Mouse (Mus musculus): ENCODE results near the gene Exoc7.
A peak's percentile ranks its signal among the peaks of the same experiment; 100 is the strongest.
"Not testable (repeated sequence)": the region's sequence is repeated elsewhere in the genome, so short reads cannot be mapped to it uniquely, and the experiment has no call there.

The Exoc7 gene

DNA sequence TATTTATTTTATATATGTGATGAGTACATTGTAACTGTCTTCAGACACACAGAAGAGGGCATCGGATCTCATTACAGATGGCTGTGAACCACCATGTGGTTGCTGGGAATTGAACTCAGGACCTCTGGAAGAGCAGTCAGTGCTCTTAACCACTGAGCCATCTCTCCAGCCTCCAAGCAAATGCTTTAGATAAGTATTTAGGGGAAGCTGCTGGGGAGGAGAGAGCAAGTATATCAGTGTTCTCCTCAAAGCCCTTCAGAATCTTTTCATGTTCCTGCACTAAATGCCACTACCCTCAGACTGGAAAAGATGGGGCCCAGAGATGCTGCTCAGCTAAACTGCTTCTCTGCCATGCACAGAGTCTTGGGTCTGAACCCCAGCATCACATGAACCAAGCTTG is 29.8 kb downstream of the Exoc7 start:
- not testable (repeated sequence) for DNase-seq (ENCODE audit: low spot score)

DNA sequence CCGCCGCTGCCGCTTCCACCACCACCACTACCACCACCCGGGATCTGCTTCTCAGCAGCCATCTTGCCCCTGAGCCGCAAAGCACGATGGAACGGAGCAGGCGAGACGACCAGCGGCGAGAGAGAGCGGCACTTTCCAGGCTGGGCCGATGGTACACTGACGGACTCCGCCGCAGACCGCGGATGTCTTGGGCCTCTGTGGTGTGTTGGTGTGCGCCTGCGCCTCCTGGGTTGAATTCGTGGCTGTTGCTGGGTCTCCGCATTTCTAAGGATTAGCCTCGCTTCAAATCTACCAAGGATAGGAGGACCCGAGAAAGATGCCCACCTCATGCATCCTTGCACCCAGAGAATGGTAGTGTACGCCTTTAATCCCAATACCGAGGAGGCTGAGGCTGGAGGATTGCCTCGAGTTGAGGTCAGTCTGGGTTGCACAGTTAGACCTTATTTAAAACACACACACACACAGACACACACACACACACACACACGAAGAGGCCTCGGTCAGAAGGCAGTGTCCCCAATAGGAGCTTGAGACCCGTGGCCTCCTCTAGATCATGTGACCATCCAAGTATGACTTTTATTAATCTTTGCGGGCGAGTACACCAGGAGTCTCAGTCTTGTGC is 32.9 kb downstream of the Exoc7 start, which contains the start of gene Srp68:
TSS of gene Srp68 (minus strand) at position 173 of the 622 bp plus-strand sequence.
- peak; percentile 84 for DNase-seq (ENCODE audit: low spot score)

DNA sequence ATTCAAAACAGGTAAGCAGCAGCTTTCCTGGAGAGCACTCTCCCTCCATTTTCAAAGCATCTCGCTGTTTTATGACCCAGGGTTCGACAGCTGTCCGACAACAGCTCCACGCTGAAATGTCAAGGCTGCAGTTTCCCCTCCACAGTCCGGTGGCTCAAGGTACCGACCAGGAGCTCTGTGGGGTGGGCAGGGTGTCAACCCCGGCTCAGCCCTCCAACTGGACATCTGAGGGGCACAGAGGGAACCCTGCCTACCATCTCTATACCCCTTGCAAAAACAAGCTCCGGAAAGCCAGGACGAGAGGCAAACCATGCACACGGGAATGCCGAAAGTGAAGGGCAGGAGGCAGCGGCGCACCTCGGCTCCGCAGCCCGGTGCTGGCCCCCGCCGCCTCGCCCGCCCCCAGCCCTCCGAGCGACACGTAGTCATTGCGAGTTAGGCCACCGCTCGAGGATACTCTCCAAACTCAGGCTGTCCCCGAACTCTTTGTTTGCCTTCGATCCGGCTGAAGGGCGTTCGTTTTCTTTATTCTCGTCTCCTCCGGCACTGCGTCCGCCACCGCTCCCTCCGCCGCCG is 33.5 kb downstream of the Exoc7 start:
- no peak for DNase-seq (ENCODE audit: low spot score)

DNA sequence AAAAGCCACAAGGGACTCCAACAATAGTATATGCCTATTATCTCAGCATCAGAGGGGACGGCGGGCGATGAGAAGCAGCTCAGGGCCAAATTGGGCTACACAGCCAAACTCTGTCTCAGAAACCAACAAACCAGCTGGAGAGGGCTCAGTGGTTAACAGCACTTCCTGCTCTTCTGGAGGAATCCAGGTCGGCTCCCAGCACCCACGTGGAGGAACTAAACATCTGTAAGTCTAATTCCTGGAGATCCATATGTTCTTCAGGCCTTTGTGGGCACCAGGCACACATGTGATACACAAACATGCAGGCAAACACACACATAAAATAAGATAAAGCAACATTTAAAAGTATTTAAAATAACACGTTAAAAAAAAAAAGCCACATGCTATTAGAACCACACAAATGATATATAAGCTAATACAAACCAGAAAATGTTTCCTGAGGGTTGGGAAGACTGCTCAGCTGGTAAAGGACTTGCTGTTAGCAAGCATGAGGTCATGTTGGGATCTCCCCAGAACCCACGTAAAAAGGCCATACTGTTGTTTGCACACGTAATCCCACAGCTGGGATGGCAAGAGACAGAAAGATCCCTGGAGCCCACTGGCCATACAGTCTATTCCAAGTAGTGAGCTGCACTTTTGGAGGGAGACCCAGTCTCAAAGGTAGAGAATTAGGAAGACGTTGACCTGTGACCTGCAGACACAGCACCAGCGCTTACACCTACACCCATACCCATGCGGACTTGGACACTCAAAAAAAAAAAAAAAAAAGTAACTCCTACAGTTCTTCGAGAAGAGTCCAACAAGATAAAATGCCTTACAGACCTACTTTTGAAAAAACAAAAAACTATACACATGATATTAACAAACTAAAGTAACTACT is 34.2 kb downstream of the Exoc7 start:
- DNase-seq (ENCODE audit: low spot score), result no peak

DNA sequence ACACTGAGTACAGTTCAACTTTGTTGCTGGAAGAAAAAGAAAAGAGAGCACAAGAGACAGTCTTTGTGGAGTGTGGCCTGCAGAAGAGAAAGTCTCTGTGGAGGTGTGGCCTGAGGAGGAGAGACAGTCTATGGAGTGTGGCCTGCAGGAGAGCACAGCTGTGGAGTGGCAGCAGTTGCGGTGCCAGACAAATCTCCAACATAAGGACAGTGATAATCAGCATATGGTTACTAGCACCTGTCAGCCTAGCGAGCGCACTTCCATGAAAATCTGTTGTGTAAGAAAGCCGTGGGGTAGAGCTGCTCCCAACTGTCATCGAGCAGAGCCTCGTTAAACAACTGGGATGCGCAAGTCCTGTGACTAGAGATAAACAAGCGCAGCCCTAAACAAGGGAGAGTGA is 37.5 kb downstream of the Exoc7 start:
- DNase-seq (ENCODE audit: low spot score), result no peak

DNA sequence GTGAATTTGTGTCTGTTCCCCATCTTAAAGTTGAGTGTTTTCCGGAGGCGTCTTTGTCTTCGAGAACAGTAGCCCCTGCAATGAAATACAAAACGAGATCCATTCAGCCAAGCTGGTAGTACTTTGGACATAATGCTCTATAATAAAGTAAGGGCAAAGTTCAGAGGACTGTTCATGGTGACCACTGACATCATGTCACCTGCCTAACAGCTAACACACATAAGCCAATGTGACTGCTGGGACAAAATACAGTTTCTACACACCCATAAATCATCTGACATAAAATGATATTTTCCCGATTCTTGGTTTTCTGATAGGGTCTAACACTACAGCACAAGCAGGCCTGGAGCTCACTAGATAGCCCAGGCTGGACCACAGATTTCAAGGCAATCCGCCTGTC is 38.7 kb downstream of the Exoc7 start:
- no peak for DNase-seq (ENCODE audit: low spot score)

DNA sequence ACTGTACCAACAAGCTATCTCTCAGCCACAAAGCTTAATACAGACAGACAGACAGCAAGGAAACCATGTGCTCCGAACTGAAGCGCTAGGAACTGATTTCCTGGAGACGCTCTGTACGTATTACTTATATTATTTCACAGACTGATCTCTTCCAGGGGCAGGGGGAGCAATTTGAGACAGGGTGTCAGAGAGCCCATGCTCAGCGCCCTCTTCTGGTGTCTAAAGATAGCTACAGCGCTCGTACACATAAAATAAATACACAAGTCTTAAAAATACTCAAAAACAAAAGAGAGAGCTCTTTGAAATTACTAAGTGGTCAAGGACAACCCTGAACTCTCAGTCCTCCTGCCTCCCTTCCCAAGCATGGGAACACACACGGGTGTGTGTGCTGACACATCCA is 39.4 kb downstream of the Exoc7 start:
- no peak for DNase-seq (ENCODE audit: low spot score)

DNA sequence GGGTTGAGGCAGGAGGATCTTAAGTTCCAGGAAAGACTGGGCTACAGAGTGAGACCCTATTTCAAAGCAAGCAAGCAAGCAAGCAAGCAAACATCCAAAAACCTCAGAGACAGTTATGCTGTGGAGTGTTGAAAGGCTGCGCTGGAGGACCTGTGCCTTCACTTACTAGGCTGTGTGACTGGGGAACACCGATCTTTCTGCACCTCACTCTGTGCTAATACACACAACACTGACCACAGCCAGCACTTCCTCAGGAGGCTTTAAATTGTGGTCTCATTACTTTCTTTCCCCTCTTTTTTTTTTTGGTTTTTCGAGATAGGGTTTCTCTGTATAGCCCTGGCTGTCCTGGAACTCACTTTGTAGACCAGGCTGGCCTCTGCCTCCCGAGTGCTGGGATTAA is 41.2 kb downstream of the Exoc7 start:
- no peak for DNase-seq (ENCODE audit: low spot score)

DNA sequence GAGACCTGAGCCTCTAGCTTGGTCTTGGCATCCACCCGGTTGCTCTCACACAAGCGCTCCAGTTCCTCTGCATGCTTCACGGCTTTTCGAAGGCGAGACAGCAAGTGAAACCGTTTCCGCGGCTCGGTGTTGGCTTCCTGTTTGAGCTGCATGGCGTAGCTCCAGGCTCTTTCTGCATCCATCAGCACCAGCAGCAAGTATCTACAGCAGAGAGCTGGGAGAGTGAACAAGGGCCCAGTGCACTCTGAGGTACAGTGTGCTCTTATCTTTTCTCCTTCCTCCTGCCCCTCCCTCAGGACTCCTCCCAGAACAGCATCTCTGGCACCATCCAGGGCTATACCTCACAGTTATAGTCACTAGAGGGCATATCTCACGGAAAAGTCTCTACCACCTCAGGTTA is 41.7 kb downstream of the Exoc7 start:
- DNase-seq (ENCODE audit: low spot score), result no peak

DNA sequence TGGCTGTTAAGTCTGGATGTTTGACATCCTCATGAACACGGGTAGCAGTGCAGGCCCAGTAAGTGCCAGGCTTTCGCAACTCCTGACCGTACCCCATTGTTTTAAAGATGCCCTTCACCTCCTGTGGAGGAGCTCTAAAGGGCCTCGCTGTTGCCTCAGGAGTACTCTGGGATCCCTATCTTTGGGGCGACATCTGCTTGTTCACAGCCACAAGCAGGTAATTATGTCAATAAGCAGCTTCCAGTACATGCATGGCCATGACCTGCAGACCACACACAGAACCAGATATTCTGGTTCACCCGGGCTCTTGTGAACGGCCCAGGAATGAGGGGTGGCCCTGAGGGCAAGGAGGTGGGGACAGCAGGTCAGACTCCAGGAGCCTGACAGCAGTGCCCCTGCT is 46.8 kb downstream of the Exoc7 start:
- DNase-seq (ENCODE audit: low spot score), result no peak

DNA sequence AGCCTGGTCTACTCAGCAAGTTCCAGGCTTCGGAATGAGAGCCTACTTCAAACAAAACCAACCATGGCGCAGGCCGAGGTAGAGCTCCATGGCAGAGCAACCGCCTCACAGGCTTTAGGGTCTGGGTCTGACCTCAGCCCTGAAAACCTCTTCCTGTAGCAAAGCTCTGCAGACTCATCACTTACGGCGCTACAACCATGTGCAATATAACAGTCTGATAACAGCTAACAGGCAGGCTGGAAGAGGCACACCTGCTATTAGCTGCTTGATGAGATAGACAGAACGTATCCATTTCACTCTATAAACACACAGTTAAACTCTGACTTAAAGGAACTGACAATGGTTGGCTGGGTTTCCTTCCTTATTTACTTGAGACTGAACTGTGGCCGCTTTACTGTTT is 47.6 kb downstream of the Exoc7 start:
- DNase-seq (ENCODE audit: low spot score), result no peak

DNA sequence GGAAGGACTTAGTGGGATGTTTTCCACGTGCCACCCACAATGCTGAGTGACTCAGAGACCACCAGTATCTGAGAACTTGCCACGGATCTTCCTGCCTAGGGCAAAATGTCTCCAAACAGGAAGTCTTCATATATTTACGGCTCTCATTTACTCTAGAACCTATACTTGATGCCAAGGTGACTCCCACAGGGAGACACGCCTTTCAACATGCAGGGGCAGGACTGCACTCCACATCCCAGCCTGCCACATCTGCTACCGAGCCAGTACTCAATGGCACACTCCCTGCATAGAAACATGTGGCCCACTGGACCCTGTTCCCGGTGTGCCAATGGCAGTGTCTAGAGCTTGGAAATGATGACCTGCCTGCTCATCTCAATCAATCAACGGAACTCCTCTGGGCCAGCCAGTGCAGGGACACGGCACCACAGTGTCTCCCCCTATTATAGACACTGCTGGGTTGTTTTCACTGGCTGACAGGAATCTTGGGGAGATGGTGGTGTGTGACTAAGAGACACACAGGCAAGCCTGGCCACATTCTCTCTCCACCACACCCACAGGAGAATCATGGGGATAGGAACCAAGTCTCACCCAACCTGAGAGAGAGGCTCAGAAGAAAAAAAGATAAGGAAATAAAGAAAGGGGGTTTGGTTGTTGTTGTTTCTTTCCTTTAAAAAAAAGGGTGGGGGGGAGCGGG is 50.9 kb downstream of the Exoc7 start:
- no peak for DNase-seq (ENCODE audit: low spot score)

DNA sequence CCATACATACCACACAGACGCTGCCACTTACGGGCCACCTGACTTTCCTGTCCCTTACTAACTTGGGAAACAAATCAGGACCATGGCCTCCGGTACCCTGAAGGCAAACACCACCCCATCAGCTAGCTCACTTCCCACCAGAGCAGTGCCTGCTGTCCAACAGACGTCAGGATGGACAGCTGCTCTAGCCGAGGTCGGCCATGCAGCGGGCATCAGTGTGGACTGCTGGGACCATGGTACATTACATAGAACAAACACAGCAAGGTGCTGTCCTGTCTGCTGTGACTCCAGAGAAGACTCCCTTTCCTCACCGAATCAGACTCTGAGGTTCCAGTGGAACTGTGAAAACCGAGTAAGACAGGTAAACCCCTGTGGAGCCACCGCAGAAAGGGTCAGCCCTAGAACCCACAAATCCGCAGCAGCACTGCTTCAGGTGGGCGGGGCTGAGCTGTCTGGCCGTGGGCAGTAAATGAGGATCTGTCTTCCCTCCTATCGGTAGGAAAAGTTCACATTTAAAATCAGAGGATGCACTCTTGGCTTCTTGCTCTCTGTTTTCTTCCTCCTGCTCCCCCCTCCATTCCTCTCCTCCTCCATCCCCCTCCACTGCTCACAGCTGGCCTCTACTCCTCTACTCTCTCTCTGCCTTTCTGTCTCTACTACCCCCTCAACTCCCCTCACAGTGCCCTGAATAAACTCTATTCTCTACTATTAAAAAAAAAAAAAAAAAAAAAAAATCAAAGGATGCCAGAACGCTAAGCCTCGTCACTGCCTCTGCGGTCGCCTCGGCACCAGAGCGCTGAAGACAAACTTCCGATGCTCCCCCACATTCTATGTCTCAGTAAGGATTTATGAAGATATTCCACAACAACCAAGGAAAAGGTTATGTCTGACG is 51.7 kb downstream of the Exoc7 start:
- no peak for DNase-seq (ENCODE audit: low spot score)

DNA sequence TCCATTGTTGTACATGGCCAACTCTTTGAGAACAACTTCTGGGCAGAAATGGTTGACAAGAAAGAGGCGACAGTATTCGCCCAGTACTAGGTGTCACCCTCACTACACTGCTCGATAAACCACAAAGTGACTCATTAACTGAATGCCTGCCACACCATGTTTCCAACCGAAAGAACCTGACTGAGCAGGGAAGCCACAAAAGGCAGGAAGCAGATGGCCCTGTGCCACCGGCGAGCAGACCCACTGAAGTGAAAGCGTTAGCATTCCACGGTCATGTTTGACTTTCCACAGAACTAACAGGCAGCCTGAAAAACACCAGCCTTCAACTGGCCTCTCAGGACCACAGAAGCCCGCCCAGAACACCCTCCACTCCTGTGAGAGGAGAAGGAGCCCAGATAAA is 52.4 kb downstream of the Exoc7 start:
- no peak for DNase-seq (ENCODE audit: low spot score)

DNA sequence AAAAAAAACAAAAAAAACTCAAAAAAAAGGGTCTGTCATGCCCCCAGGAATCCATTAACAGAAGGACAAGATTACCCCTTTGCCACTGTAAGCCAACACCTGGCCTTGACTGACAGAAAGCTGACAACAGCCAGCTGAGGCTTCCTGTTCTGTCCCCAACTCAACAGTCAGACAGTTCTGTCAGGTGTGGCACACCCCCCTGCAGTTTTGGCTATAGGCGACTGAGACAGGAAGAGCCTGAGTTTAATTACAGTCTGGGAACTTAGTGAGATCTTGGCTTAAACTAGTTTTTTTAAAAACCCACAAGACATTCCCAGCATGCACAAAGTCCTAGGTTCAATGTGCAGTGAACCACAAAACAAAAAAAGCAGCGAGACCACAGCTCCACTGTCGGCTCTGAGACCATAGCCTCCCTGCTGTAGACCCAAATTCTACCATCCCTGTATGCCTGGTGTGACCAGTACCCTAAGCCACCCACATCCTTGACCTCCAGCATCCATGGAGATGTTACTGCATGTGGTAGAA is 53.9 kb downstream of the Exoc7 start:
- DNase-seq (ENCODE audit: low spot score), result no peak

DNA sequence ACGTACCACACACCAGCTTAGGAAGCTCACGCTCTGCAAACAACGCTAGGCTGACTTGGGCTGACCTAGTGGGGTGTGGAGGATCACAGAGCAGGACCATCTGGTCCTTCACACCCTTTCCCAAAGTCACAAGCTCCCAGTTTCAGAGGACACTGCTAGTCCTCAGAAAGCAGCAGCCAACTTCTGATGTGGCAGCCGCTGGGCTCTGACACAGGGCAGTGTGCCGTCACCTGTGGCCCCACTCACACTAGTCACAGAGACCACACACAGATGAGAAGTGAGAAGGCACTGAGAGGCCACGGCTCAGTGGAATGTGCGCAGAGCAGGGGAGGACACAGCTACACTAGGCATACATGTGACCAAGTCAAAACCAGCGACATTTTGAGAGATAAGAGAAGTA is 56.1 kb downstream of the Exoc7 start:
- no peak for DNase-seq (ENCODE audit: low spot score)

DNA sequence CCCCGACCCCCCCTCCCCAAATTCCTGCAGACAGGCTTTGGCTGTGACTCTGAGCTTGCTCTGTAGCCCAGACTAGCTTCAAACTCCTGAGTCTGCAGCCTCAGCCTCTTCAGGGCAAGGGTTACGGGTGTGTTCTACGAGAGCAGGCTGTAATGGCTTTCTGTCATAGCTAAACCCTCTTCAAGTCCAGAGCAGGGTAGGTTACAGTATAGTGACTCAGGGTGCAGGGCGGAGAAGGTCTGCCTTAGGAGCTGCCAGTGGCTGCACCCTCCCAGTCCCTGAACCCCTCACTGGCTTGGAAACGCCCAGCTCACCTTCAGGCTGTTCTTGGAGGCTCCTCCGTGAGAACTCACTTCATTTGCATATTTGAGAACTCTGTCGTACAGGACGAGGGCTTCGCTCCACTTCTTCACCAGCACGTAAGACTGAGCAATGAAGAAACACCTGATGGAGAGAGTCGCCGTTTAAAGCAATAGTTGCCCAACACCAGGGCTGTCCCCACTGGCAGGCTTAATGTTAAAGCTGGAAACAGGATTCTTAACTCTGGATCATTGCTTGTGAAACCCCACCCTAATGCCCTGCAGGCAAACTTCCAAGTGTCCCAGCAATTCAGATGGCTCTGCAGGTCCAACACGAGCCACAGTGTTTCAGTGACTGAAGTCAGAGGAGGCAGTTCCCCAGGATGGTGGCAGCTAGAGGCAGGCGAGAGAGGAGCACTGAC is 59.4 kb downstream of the Exoc7 start:
- no peak for DNase-seq (ENCODE audit: low spot score)

DNA sequence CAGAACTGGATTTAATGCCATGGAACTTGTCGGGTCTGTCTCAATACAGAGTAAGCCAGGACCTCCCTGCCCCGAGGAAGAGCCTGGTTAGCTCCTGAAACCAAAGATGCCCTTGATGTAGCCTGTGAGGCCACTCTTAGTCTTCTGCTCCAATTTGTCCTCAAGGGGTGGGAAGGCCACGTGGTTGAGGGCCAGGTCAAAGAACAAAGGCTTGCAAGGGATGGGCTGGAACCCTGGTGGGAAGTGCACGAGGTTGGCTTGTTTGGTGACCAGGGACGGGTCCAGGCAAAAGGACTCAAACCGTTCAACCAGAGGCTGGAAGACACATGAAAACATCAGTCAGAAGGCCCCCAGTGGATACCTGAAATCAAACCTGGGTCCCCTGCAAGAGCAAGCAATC is 61.4 kb downstream of the Exoc7 start:
- DNase-seq (ENCODE audit: low spot score), result no peak

DNA sequence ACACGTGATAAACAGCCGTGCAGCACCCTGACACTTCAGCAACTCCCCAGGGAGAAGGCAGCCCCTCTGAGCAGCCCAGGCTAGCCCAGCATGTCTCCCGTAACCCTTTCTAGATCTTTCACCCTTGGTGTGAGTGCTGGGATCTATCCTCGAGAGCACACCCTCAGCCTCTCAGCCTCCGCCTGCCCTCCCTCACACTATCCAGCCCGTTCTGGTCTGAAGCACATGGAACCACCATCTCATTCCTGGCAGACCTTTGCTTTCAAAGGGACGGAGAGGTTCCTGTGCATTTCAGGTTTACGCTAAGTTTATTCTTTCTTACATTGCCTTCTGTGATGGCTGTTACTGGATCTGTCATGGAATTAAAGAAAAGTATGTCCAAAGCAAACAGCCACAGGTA is 62.5 kb downstream of the Exoc7 start:
- no peak for DNase-seq (ENCODE audit: low spot score)

DNA sequence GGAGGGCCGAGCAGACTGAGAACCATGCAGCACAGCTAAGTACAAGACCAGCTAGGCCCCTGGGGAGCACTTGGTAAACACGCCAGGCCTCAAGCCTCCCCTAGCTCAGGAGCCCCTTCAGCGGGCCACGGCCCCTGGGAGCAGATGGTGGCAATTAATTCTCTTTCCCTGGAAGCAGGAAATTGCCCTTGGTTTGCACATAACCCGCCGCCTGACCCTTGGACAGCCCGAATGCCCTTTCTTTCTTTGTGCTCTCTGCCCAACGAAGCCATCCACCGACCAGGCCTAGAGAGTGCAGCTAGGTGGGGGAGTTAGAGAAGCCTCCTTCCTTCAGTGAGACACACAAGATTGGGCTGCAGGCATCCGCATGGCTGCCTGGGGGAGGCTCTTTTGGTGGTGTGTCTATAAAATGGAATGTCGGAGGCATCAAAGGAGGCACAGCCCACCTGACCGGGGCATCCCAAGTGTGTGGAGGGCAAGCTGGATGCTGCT is 65.2 kb downstream of the Exoc7 start:
- DNase-seq (ENCODE audit: low spot score), result no peak

DNA sequence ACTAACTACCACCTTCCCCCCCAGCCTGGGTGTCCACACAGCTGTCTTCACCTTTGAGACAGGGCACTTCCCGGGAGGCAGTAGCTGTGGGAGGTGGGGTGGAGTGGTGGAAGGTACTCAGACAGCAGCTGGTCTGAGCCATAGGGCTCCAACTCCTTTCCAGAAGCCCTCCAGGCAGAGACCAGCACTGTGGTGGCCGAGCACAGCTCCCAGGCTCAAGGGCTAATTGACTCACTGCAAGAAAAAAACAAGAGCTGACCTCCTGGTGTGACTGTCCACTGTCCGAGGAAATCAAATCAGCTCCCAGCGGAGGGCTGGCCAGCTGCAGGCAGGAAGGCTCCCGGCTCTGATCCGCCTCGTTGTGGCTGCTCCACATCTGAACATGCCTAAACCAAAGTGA is 67.2 kb downstream of the Exoc7 start:
- DNase-seq (ENCODE audit: low spot score), result no peak

Measured in left cerebral cortex, adult 11 months (tissue).